Mouse (Mus musculus): Measurements from ENCODE around the gene Ube2z.

DNA sequence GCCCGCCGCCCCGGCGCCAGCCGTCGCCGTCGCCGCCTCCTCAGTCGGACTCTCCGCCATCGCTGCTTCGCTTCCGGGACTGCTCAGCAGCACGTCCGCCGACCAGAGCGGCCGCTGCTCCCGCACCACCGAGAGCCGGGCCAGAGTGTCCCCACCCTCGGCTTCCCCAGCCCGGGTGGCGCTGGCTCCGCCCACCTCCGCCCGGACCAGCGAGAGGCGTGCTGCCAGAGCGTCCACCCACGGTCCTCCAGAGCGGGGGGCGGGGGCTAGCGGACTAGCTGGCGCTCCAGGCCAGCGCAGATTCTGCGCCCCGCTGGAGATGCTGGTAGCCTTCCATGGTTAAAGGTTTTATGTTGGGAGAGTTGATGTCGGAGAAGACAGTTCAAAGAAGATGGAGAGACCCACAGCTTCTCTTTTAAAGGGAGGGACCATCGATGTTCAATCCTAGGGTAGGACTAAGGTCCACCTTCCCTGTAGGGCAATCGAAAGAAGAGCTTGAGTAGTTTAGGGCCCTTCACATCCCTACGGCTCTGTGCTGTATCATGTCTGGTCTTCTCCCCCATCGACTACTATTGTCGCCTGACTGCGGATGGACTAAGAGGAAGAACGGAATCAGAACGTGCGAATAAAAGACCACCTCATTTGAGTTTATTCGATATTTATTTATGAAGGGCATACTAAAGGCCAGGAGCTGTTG lies at the start of gene Ube2z:
- peak; percentile 5; the same call in 1 of the 2 replicates for TF ChIP-seq CTCF (IDR thresholded peaks at IDR 0.05; ENCODE audit: extremely low read depth, insufficient read depth, insufficient read length, insufficient replicate concordance)
- peak; percentile 88 for TF ChIP-seq POLR2A (IDR thresholded peaks at IDR 0.05; ENCODE audit: low read depth, low read length)
